Mouse (Mus musculus) CD4-positive helper T cell, adult 2 months (primary cell): ENCODE data around the gene Ablim1.

Experiments used
- DNase-seq: peaks from one replicate; pipeline ENCODE4 v3.0.0-alpha.2; 2012; ENCODE audit warnings: low read depth, missing footprints, low spot score

Gene Ablim1

GRCm38 (mm10) chr19:57104171-57104748 is 210.5 kb downstream of the Ablim1 start:
- no peak for DNase-seq

GRCm38 (mm10) chr19:57103360-57103958 is 211.3 kb downstream of the Ablim1 start:
- DNase-seq: no peak

DNA sequence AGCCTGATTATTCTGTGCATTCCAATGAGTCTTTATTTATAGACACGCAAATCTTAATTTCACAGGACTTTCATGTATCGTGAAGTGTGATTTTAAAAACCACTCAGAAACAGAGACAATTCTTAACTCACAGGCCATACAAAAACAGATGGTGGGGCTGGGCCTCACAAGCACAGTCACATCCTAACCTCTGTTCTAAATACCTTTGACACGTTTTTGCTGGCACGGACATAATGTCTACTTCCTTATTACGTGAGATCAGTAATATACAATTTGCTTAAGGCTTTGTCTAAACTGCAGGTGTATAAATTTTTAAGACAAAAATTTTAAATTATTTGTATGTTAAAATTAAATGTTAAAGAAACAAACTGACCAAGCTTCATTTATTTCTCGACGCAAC is 212.7 kb downstream of the Ablim1 start:
- DNase-seq: no peak

DNA sequence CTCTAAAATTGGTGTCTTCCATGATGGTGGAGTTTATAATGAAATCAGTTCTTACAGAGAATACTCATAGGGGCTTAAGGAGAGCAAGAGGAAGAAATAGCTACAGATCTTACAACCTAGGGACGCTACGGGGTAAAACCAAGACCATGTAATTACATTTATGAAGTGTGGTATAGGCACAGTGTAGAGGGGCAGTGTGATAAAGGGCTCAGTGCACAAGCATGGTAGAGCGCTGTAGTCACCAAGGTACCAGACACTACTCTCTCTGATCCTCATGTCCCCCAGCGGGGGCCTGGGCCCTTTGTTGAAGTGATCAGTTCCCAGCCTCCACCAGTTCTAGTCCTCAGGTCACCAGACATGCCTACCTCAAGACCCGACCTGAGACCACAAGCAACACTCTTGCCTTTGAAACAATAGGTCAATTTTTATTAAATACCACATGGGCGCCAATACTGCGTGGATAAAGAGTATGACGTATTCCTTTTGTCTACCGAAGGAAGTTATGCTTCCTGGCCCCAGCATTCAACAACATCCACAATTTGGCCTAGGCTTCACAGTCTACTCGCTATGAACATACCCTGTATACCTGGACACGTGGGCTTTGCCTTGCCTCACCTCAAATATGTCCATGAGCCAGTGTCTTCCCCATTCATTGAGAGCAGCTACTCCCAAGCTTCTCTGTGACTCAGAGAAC is 213.8 kb downstream of the Ablim1 start:
- no peak for DNase-seq

DNA sequence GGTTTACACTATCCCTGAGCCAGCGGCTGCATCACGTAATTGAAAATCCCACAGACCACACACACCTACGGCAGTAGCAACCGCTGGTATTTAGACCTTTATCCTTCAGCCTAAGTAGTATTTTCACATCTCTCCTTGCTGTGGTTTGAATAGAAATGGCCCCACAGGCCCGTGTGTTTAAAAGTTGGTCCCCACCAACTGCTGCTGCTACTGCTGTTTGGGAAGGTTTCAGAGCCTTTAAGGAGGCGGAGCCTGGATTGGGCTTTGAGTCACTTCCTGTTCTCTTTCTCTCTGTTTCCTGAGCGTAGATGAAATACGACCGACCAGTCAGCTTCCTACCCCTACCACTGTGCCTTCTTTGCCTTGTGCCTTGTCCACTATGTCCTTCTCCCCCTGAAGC is 214.7 kb downstream of the Ablim1 start:
- DNase-seq: peak; percentile 74

- no peak for DNase-seq
Measured at GRCm38 (mm10) chr19:57099094-57099357, 215.7 kb downstream of the Ablim1 start.

- DNase-seq: no peak
Measured at GRCm38 (mm10) chr19:57098241-57099093, 216.3 kb downstream of the Ablim1 start.

DNA sequence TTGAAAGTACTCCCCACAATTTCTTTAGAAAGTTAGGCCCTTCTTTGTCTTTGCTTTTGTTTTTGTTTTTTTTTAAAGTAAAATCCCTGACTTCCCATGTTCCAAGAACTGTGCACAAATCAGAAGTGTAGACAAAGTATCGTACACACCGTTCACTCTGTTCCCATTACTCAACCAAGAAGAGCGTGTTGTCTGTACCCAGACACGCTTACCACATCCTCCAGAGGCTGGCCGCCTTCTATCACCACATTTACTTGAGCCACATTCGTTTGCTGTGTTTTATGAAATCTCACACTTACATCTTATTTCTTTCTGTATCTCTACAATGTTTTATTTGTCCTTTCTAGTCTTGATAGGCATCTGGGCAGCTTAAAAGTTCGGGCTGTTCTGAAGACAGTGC is 219.4 kb downstream of the Ablim1 start:
- peak; percentile 66 for DNase-seq

GRCm38 (mm10) chr19:57093698-57094004 is 221.1 kb downstream of the Ablim1 start:
- no peak for DNase-seq

GRCm38 (mm10) chr19:57092958-57093697 is 221.6 kb downstream of the Ablim1 start:
- peak; percentile 55 for DNase-seq

- DNase-seq: no peak
Measured at GRCm38 (mm10) chr19:57091278-57091677, 223.4 kb downstream of the Ablim1 start.

GRCm38 (mm10) chr19:57088804-57089369 is 225.8 kb downstream of the Ablim1 start:
- DNase-seq: no peak

DNA sequence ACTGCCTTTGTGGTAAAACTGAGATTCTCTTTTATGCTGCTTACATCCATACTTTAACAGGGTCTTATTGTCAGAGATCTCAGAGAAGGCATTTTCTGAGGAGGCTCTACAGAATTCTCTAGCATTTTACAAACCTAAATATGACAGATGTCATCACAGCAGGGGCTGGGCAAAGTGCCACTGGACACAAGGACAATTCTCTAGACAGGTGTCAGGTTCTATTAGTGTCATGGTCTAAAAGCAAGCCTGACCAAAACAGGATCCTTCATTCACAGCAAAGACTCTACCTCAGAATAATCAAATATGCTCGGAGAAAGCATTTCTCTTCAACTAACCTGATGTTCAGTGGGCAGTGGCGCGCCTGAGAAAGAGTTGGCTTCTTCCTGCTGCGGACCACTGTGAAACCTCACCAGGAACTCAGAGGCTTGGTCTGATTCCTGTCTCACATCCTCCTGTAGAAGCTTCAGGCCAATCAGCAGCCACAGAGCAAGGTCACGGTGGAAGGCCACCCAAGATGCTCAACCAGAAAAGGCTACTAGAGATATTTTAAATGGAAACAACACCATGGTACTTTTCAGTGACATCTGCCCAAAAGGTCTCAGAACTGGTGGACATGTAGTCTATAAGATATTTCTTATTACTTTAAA is 230.1 kb downstream of the Ablim1 start:
- no peak for DNase-seq

GRCm38 (mm10) chr19:57083887-57084286 is 230.8 kb downstream of the Ablim1 start:
- no peak for DNase-seq

DNA sequence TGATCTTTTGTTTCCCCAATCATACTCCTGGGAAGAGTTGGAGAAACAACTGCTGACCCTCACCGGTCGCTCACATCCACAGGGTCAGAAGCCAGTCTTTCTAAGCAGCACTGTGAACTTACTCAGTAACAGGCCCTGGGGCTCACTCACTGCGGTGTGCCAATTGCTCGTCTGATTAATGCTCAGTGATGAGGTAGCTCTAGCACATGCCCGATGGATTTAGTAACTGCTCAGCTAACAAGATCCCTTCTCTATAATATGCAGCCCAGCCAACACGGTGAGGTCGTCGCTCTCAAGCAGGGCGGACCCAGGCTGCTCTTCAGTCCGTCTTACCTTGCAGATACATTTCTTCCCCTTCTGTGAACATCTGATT is 231.6 kb downstream of the Ablim1 start:
- no peak for DNase-seq

DNA sequence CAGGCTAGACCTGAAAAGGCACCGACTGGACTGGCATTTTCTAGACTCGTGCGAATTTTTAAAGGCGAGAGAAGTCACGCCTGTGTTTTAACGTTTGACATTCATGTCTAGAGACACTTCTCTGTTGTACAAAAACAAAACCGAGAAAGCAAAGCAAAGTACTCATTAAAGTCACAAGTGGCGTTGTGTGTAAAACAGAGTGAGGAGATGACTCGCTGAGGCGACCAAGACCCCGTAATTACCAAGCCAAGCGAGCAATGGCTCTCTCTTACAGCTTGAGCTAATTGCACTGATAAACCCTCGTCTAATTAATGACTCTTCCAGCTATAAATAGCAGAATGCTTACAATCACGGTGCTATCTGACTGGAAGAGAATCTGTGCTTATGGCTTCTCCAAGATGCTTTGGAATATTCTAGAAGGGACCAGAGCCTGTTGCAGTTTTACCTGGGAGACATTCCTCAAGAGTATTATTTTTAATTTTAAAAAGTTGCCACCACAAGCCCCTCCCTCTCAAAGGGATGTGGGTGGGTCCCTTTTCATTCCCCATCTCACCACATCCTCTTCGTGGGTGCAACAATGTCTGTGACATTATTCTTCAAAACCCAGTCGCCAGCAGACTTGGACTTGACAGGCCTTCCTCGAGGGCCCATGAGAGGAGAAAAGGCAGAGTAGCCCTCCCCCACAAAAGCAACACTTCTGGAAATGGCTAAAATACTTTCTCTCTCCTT is 232.1 kb downstream of the Ablim1 start:
- peak; percentile 68 for DNase-seq

DNA sequence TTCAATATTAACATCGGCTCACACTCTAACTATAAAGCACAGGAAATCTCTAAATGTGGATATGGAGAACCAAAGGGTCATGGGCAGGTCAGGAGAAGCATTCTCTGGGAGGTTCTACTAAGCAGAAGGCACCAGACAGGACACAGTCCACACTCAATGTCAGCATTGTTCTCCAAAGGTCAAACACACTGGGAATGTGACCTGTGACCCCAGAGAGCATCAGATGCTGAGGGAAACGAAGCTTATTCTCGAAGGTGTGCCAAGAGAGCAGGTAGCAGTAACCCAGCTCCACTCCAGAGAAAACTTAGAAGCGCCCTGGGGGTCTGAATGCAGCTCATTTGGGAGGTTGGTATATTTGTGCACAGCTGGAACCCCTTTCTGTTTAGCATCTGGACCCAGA is 233.2 kb downstream of the Ablim1 start:
- DNase-seq: no peak

GRCm38 (mm10) chr19:57079606-57079981 is 235.1 kb downstream of the Ablim1 start:
- DNase-seq: no peak

GRCm38 (mm10) chr19:57078867-57079605 is 235.7 kb downstream of the Ablim1 start:
- DNase-seq: peak; percentile 52
